Mouse (Mus musculus) layer of hippocampus, adult 11-12 months (tissue): ENCODE measurements around the gene Krt80.
"Not testable (repeated sequence)": the region's sequence is repeated elsewhere in the genome, so short reads cannot be mapped to it uniquely, and the experiment has no call there.

Experiments
- DNase-seq: peaks from one replicate; pipeline ENCODE4 v3.0.0; 2022; ENCODE audit warnings: low spot score

The Krt80 gene

DNA sequence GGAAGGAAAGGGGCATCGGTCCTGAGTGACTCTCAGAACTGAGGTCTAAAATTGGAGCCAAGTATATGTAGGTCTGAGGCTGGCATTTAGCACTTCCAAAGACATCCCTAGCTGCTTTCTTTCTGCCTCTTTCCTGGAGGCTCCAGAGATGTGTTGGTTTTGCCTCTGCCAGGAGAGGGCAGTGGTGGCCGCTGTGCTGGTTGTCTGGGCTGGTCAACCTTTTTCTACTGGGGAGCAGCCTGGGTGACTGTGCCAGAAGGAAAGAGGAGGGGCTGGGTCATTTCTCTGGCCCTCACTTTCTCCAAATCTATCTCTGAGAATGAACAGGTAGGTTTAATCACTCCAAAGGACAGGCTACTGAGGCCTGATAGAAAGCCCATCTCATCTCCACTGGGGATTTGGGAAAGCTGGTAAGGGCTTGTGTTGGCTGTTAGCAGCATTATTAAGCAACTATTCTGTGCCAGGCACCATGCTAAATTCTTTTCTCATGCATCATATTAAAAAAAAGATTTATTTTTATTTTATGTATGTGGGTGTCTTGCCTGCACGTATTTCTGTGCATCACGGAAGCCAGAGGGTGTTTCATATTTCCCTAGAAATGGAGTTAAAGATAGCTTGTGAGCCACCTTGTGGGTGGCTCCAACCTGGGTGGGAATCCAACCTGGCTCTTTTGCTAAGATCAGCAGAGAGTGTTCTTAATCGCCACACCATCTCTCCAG lies 28.0 kb downstream of the Krt80 start:
- peak; percentile 52 for DNase-seq

DNA sequence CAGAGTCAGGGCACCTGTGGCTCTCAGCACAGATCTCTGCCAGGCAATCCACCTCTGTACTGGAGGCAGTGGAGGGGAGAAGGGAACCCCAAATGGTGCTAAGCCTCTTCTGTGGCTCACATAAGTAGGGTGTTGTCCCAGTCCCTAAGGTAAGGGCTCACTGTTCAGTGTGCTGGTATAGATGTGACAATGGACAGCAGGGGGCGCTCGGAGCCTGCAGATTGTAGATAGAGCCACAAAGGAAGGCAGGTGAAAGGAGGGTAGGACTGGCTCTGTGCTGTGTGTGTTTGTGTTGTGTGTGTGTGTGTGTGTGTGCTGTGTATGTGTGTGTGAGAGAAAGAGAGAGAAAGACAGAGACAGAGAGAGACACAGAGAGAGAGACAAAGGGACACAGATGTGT lies 30.4 kb downstream of the Krt80 start:
- peak; percentile 92 for DNase-seq

DNA sequence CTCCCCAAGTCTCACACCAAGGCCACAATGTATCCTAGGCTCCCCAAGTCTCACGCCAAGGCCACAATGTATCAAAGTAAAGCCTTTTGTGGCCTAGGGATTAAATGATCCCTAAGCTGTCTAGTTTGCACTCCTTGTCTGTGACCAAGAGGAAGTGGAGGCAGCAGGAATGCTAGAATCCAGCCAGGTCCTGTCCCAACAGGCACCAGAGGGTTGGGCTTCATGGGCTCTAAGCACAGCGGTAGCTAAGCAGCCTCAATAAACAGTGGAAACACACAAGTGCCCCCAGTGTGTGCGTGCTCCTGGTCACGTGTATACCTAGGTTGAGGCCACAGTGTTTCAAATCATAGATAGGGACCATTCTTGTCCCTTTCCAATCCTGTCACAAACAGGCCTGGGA lies 31.6 kb downstream of the Krt80 start:
- no peak for DNase-seq

DNA sequence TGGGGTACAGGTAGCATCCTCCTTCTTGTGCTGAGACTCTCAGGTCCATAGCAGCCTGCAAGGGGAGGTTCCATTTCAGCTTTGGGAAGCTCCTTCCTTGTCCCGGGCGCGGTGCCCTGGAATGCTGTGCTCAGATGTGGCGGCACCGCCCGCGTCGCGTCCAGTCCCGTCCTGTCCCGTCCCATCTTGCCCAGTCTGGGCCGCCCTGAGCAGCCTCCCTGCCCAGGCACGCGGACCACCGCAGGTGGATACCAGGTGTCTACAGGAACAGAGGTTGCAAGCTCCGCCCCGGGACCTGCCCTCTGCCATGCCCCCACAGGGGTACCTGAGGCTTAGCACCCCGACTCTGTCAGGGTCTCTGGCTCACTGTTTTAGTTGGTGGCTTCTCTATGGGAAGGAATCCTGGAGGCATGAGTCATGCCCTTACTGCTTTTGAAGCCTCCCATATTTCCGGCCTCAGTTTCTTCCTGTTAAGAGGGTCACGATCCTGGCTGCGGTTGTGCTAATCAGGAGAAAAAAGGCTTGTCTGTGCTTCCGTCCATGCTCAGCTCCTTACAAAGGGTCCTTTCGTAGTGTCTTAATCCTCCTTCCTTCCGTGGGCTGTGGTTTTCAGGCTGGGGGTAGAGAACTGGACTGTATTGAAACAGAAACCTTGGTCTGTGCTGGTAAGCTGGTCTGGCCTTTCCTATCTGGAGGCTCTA lies 33.3 kb downstream of the Krt80 start:
- no peak for DNase-seq

DNA sequence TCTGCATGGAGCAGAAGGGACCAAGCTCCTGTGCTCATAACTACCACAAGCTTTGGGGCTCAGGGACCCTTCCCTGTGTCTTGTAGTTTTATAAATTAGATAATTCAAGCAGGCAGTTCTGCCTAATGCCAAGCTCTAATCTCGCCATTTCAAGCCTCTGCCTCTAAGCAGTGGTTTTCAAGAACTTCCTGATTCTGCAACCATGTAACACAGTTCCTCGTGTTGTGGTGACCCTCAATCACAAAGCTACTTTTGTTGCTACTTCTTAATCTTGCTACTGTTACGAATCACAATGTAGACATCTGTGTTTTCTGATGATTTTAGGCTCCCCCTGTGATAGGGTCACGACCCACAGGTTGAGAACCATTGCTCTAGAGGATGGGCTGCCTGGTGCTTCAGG lies 36.3 kb downstream of the Krt80 start:
- no peak for DNase-seq

DNA sequence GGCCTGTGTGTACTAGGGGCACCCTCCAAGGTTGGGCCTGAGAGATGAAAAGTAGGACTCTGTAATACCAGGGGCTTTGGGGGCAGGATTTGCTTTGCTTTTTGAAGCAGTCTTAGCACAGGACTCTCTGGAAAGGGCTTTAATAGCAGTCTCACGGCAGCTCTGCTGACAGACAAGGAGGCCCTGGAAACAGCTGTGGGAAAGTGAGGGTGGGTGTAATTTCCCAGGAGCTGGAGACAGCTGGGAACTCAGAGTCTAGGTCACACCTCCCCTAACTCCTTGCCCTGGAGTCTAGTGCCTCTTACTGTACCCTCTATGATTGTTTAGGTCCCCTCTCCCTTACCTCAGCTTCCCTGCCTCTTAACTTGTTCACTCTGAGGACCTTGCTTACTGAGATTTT lies 36.8 kb downstream of the Krt80 start:
- no peak for DNase-seq

DNA sequence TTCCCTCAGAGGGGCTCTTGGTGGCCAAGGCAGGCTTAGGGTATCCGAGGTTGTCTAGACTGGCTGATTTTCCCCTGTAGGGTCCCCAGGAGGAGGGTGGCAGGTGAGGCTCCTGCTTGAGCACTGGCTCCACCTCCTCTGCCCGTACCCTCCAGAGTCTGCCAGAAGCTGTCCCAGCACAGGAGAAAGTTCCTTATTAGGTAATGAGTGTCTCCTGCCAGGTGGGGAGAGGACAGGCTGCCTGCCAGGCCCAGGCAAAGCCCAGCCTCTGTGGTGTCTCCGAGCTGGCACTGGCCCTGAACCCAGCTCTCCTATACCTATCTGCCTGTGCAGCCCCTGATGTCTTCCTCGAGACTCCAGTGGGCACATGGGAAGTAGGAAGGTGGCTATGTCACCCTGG lies 37.6 kb downstream of the Krt80 start:
- no peak for DNase-seq

DNA sequence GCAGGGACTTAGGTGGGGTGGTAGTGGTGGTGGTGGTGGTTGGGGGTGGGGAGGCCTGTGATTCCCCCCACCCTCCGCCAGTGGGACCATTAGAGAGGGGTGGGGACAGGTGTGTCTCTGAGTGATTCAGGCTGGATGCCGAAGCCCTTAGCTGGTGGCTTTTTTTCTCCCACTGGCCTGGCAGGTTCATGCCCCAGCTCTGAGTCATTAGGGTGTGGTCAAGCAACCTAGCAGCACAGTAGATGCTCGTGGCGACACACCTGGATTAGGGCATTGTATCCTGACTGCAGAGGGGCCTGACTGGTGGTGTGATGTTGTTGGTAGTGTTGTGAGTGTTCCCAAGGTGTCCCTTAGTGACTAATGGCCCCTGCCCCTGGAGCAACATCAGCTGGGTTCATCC lies 38.9 kb downstream of the Krt80 start:
- DNase-seq: no peak

DNA sequence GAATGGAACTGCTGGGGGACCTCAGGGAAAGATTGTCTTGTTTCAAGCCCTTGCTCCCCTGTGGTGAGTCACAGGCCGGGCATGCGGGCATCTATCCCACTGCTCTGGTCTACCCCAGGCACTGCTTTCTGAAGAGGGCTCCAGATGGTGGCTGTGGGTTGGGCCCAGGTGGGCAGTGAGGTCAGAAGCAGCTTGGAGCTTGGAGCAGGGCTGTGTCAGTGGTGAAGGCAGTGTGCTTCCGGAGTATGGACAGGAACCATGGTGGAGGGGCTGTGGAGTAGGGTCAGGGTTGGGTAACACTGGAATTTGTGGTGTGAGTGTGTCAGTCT lies 40.4 kb downstream of the Krt80 start:
- DNase-seq: no peak

DNA sequence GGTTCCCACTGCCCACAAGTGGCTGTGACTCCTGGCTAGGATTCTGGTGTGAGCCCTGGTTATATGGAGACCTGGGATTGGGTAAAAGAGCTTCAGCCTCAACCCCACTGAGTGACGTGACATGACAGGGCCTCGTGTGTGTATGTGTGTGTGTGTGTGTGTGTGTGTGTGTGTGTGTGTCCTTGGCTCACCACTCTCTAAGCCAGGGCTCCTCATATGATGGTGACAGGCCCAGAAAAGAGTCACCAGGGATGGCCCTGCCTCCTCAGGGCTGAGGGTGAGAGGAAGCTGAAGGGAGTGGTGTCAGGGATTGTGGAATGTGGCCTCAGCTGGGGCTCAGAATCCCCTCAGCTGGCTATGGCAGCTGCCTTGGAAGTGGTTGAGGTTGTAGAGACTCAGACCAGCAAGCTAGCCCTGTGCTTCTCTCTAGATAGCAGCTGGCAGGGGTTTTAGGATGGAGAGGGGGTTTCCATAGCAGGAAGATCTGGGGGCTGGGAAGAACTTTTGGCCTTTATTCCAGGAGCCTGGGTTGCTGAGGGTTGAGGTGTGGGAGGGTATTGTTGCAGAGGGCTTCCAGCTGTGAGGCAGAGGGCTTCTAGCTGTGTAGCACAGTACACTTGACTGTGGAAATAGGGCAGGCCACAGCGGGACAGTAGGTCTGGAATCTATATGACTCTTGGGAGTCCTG lies 40.9 kb downstream of the Krt80 start:
- no peak for DNase-seq

DNA sequence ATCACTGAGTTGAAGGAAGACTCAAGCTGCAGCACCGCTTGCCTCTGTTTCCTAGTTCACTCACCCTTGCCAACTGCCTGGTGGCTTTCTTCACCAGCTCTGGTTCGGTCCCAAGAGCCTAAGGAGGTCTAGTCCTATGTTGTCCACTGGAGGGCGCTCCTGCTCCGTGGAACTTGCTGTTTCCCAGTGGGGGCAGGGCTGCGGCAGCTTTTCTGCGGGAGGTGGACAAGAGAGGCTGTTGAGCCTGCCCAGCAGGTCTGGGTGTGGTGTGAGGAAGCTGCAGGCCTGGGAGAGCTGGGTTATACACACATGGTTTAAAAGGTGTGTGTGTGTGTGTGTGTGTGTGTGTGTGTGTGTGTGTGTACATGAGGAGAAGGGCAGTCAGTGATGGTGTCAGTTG lies 42.7 kb downstream of the Krt80 start:
- peak; percentile 82 for DNase-seq

DNA sequence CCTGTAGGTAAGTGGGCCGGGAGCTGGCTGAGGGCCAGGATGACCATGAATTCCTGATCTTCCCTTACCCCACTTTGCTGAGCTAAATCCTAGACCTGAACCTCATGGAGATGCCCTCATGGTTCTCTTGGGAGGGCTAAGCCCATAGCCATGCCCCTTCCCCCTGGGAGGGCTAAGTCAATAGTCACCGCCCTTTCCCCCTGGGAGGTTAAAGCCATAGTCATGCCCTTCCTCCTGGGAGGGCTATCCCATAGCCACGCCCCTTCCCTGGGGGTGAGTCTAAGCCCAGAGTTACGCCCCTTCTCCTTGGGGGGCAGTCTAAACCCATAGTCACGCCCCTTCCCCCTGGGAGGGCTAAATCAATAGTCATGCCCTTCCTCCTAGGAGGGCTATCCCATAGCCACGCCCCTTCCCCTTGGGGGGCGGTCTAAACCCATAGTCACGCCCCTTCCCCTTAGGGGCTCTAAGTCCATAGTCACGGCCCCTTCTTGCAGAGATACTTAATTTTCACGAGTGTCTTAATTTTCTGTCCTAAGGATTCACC lies 43.9 kb downstream of the Krt80 start:
- no peak for DNase-seq

DNA sequence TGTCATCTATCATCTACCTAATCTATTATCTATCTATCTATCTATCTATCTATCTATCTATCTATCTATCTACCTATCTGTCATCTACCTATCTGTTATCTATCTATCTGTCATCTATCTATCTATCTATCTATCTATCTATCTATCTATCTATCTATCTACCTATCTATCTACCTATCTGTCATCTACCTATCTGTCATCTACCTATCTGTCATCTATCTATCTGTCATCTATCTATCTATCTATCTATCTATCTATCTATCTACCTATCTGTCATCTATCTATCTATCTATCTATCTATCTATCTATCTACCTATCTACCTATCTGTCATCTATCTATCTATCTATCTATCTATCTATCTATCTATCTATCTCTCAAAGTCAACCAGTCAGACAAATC lies 45.6 kb downstream of the Krt80 start:
- not testable (repeated sequence) for DNase-seq

DNA sequence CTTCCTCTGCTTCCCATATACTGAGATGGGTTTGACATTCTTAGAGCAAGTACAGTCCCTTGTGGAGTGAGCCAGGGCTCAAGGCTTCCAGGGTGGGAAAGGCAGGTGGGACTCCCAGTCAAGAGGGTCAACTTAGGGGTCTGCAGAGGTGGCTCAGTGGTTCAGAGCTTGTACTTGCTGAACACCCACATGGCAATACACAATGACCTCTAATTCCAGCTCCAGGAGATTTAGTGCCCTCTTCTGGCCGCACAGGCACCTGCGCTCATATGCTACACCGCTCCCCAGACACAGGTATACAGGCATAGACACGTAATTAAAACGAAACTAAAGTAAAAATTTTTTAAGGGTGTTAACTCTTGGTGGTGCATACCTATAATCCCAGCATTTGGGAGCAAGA lies 46.5 kb downstream of the Krt80 start:
- DNase-seq: no peak

DNA sequence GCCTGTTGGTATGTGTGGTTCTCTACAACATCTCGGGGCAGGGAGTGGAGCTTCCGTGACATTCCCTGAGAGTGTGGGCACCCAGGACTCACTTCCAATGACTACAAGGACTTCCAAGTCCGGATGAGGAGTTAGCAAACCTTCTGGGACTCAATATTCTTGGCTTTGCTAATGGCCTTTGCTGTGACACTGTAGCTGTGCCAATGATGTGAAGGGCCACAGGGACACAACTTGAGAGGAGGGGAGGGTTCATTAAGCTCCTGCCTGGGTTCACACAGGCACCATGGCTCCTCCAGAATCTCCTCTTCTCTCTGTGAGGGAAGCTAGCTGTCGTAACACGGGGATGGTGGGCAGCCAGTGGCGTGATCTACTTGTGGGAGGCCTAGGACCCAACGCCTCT lies 47.3 kb downstream of the Krt80 start:
- DNase-seq: no peak

DNA sequence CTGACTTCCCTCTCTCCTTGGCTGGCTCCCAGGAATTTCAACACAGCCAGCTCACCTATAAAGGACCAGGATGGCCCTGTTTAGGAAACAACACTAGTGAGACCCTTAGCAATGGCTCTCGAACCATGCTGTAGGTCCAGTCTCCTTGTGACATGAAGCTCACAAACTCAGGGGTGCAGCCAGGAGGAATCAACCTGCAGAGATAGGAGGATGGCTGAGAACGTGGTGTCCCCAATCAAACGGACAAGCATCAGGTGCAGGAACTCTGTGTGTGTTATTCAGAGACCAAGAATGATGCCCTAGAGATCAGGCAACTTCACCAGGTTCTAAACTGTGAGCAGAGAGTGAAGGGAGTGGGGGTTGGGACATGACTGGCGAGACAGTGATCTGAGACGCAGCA lies 47.9 kb downstream of the Krt80 start:
- no peak for DNase-seq

DNA sequence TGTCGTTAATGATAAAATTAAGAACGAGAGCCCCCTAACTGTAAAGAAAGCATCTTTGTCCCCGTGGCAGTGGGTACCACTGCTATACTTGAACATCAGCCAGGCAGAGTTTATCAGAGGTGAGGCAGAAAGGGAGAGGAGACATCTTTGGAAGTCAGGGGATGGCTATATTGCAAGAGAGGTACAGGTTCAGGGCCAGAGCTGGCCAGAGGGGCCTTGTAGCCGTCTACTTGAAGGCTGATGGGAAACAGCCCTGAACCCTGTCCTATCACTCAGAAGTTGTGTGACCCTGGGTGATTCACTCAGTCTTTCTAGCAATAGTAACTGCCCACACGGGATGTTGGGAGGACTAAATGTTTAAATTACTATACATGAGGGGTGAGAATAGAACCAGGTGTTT lies 48.8 kb downstream of the Krt80 start:
- DNase-seq: no peak

DNA sequence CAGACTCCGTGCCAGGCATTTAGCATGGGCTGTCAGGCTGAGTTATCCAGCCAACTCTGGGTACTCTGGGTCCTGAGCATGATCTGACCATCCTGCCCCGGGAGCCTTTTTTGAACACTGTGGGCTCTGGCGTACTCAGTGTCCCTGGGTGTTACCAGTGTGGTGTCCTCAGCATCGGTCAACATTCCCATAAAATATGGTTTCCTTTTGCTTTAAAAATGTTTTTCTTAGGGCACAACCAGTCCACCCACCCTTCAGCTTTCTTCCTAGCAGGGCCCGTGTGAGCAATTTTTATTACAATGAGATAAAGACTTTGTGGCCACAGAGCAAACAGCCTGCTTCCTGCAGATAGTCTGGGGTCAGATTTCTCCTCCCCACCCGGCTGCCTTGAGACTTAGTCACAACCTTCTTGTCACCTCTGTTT lies 49.3 kb downstream of the Krt80 start:
- DNase-seq: no peak

DNA sequence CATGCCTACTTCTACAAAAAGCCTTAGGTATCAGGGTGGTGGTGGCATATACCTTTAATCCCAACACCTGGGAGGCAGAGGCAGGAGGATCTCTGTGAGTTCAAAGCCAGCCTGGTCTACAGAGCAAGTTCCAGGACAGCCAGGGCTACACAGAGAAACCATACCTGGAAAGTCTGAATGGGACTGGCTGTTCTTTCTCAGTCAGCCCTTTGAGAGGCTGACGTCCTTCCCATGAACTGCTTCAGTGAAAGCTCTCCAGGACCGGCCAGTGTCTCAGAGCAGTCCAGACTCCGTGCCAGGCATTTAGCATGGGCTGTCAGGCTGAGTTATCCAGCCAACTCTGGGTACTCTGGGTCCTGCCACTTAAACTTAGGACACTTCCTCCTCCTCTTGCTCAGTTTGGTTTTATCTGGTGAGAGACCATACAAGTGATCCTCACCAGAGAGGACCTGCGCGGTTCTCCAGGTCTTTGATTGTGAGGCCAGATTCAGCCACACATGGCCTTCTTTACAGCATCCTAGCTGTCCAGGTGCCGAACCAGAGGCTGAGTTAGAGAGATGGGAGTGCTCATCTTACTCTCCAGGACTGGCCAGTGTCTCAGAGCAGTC lies 49.8 kb downstream of the Krt80 start:
- DNase-seq: no peak

DNA sequence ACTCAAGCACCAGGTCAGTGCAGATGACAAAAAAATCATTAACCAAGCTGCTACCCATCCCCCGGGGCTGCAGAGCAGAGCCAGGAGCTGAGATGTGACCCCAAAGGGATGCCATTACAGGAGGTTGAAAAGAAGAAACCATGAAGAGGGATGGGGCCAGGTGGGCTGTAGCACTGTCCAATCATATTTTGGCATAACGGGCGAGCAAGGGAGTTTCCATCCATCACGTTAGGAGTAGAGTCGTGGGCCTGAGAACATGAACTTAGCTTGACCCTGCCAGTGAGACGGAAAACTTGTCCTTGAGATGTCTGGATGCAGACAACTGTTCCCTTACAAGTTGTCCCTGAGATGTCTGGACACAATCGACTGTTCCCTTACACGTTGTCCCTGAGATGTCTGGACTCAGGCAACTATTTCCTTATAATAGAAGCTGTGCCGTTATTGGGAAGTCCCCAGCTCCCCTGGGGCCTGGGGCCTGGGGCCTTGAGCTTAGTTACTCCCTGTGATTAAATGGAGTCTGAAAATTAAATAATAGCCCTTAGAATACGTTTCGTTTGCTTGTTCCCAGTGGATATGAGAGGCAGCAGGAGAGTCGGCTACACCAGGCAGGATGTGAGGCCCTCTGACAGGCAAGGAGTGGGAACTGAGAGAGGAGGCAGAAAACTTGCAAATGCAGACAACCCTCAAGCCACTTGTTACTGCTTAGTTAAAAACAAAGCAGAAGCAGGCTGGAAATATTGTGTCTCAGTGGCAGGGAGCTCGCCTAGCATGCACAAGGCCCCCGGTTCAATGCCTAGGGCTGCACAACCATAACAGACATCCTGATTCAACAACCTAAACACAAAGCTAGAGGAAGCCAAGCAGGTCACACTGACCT lies 50.8 kb downstream of the Krt80 start:
- no peak for DNase-seq

DNA sequence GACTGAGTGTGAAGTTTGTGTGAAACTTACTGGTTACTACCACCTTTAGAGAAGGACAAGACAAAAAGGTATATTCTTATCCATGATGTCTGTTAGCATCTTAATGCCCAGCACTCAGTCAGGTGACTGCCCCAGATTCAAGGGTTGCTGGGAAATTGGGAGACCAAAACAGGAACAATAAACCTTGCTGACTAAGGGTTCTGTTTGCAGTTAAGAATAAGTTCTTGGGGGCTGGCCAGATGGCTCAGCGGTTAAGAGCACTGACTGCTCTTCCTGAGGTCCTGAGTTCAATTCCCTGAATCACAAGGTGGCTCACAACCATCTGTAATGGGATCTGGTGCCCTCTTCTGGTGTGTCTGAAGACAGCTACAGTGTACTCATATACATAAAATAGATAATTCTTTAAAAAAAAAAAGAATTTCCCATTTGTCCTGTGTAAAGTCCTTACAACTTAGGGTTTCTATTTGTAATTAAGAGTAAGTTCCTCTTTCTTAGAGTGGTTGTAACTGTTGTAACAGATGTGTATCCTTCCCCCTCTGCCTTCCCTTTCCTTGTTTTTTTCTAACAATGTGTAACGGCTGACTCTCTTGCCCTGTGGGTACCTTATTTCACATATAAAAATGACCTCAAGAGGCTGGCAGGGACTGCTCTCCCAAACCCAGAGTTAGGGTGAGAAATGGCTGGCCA lies 52.0 kb downstream of the Krt80 start:
- DNase-seq: no peak
